Mouse (Mus musculus) limb, embryonic 12.5 days (tissue): Measurements from ENCODE around the gene St7. TPM values are rescaled to one million over a fixed set of nuclear protein-coding genes. Genes with fewer than 3 reads are reported as not detected.
A peak's percentile ranks its signal among the peaks of the same experiment; 100 is the strongest.
"Not testable (repeated sequence)": the region's sequence is repeated elsewhere in the genome, so short reads cannot be mapped to it uniquely, and the experiment has no call there.

Experiments used
- ATAC-seq: fragments of 200-750 bp; cut with Nextera tagmentation; 2 replicates; pipeline ENCODE4 v1.8.0; 2017; ENCODE audit warnings: low read depth, moderate TSS enrichment; ENCODE audit not compliant: insufficient number of reproducible peaks, insufficient read depth, low FRiP score, low TSS enrichment
- H3K27ac ChIP-seq: fragments of 300-500 bp; sonication (generic); 2 replicates; pipeline ENCODE4 v1.5.1; 2016; ENCODE audit warnings: mild to moderate bottlenecking, moderate library complexity
- H3K27me3 ChIP-seq: fragments of 300-500 bp; sonication (generic); 2 replicates; pipeline ENCODE4 v1.6.1; 2016; ENCODE audit warnings: mild to moderate bottlenecking, moderate library complexity
- H3K36me3 ChIP-seq: fragments of 300-500 bp; sonication (generic); 2 replicates; pipeline ENCODE4 v1.6.1; 2016; ENCODE audit warnings: mild to moderate bottlenecking, moderate library complexity
- H3K4me1 ChIP-seq: fragments of 300-500 bp; sonication (generic); replicated peaks from 2 replicates; pipeline ENCODE4 v1.6.1; 2016
- H3K4me2 ChIP-seq: fragments of 300-500 bp; sonication (generic); 2 replicates; pipeline ENCODE4 v1.6.1; 2016; ENCODE audit warnings: mild to moderate bottlenecking, moderate library complexity
- H3K4me3 ChIP-seq: fragments of 300-500 bp; sonication (generic); replicated peaks from 2 replicates; pipeline ENCODE4 v1.5.1; 2016; ENCODE audit warnings: mild to moderate bottlenecking
- H3K9ac ChIP-seq: fragments of 300-500 bp; sonication (generic); replicated peaks from 2 replicates; pipeline ENCODE4 v1.6.1; 2016; ENCODE audit warnings: mild to moderate bottlenecking, moderate library complexity
- H3K9me3 ChIP-seq: fragments of 300-500 bp; sonication (generic); 2 replicates; pipeline ENCODE4 v1.6.1; 2016; ENCODE audit warnings: mild to moderate bottlenecking, moderate library complexity
- WGBS: fragments of 180-500 bp; shearing (Covaris S2); methylation state at CpG from one replicate; pipeline ENCODE4 v1.1.7; 2016; 5-methylcytosine and 5-hydroxymethylcytosine counted together
- polyA plus RNA-seq: library from polyadenylated mRNA; unstranded; fragments of >200 nt; fragmentation: Nextera tagmentation; extraction: Ambion mirVana; gene quantifications from 2 replicates; pipeline ENCODE4 v1.2.1, GENCODE M21; 2016

The St7 gene
- polyA plus RNA-seq, 1 experiment from 2014 or later: 24.2 TPM

- Histone ChIP-seq H3K4me2 (no peak overlapping the region), H3K4me1 (no peaks in the 10 kb centered on the region; the same call in 1 of the 2 replicates), H3K9me3 (peaks cover 6% of the 10 kb centered on the region), H3K4me3 (no peak overlapping the region), H3K9ac (no peak overlapping the region), H3K27ac (no peak overlapping the region), H3K27me3 (no peaks in the 10 kb centered on the region), H3K36me3 (no peaks in the 10 kb centered on the region)
- WGBS: 81% methylated on average over 6 of the region's 6 CpGs
- ATAC-seq: no peak
Observed at GRCm38 (mm10) chr6:17680266-17680925, 12.3 kb upstream of the St7 start.

- Histone ChIP-seq H3K4me2 (no peak overlapping the region), H3K9me3 (peaks cover 6% of the 10 kb centered on the region), H3K9ac (no peak overlapping the region), H3K36me3 (no peaks in the 10 kb centered on the region), H3K27me3 (no peaks in the 10 kb centered on the region), H3K4me3 (no peak overlapping the region), H3K27ac (no peak overlapping the region), H3K4me1 (no peaks in the 10 kb centered on the region; the same call in 1 of the 2 replicates)
- 97% methylated on average over 8 of the region's 8 CpGs for WGBS
- no peak for ATAC-seq
Observed at GRCm38 (mm10) chr6:17681810-17682209, 10.9 kb upstream of the St7 start.

GRCm38 (mm10) chr6:17688676-17689075 is 4.1 kb upstream of the St7 start:
- H3K4me2 ChIP-seq: no peak overlapping the region
- no peak overlapping the region for H3K9ac ChIP-seq
- no peaks in the 10 kb centered on the region for H3K36me3 ChIP-seq
- ATAC-seq: no peak
- WGBS: 72% methylated on average over 5 of the region's 5 CpGs
- H3K4me3 ChIP-seq: no peak overlapping the region
- no peaks in the 10 kb centered on the region; the same call in 1 of the 2 replicates for H3K9me3 ChIP-seq
- H3K4me1 ChIP-seq: peaks cover 4% of the 10 kb centered on the region; the same call in 1 of the 2 replicates
- H3K27me3 ChIP-seq: no peaks in the 10 kb centered on the region
- no peak overlapping the region for H3K27ac ChIP-seq

GRCm38 (mm10) chr6:17693726-17694549 is 1.2 kb downstream of the St7 start:
- H3K27ac ChIP-seq: peak overlapping the region; percentile 96
- peak overlapping the region; percentile 72 for H3K4me2 ChIP-seq
- H3K27me3 ChIP-seq: no peaks in the 10 kb centered on the region
- peaks cover 9% of the 10 kb centered on the region; the same call in 1 of the 2 replicates for H3K4me1 ChIP-seq
- WGBS: under 1% methylated on average over 86 of the region's 97 CpGs
- peak overlapping the region; percentile 74 for H3K4me3 ChIP-seq
- ATAC-seq: peak; percentile 81
- H3K36me3 ChIP-seq: peaks cover 12% of the 10 kb centered on the region; the same call in 1 of the 2 replicates
- H3K9me3 ChIP-seq: no peaks in the 10 kb centered on the region
- peak overlapping the region; percentile 91 for H3K9ac ChIP-seq

GRCm38 (mm10) chr6:17694550-17694951 is 1.8 kb downstream of the St7 start:
- H3K36me3 ChIP-seq: peaks cover 12% of the 10 kb centered on the region; the same call in 1 of the 2 replicates
- ATAC-seq: peak; percentile 85
- peaks cover 9% of the 10 kb centered on the region; the same call in 1 of the 2 replicates for H3K4me1 ChIP-seq
- H3K9me3 ChIP-seq: no peaks in the 10 kb centered on the region
- no peaks in the 10 kb centered on the region for H3K27me3 ChIP-seq
- H3K4me2 ChIP-seq: peak overlapping the region; percentile 72
- WGBS: under 1% methylated on average over 36 of the region's 46 CpGs
- peak overlapping the region; percentile 74 for H3K4me3 ChIP-seq
- H3K27ac ChIP-seq: peak overlapping the region; percentile 96
- H3K9ac ChIP-seq: peak overlapping the region; percentile 91

GRCm38 (mm10) chr6:17696321-17696734 is 3.6 kb downstream of the St7 start:
- H3K4me2 ChIP-seq: no peak overlapping the region
- no peak for ATAC-seq

GRCm38 (mm10) chr6:17700936-17701612 is 8.3 kb downstream of the St7 start:
- H3K9ac ChIP-seq: no peak overlapping the region
- H3K9me3 ChIP-seq: no peaks in the 10 kb centered on the region
- H3K4me3 ChIP-seq: no peak overlapping the region
- ATAC-seq: no peak
- no peaks in the 10 kb centered on the region for H3K27me3 ChIP-seq
- H3K36me3 ChIP-seq: peaks cover 12% of the 10 kb centered on the region; the same call in 1 of the 2 replicates
- H3K27ac ChIP-seq: no peak overlapping the region
- WGBS: 65% methylated on average over 7 of the region's 7 CpGs
- H3K4me1 ChIP-seq: peaks cover 12% of the 10 kb centered on the region
- H3K4me2 ChIP-seq: no peak overlapping the region

More at GRCm38 (mm10) chr6:17696321-17696734, 3.6 kb downstream of the St7 start:
- no peaks in the 10 kb centered on the region for H3K9me3 ChIP-seq
- peaks cover 12% of the 10 kb centered on the region; the same call in 1 of the 2 replicates for H3K36me3 ChIP-seq
- H3K4me3 ChIP-seq: no peak overlapping the region
- H3K9ac ChIP-seq: no peak overlapping the region
- H3K27me3 ChIP-seq: no peaks in the 10 kb centered on the region
- no peak overlapping the region for H3K27ac ChIP-seq
- 63% methylated on average over 5 of the region's 5 CpGs for WGBS
- peaks cover 17% of the 10 kb centered on the region for H3K4me1 ChIP-seq

- not testable (repeated sequence) for H3K9ac ChIP-seq, H3K27me3 ChIP-seq, H3K27ac ChIP-seq, ATAC-seq, H3K4me3 ChIP-seq, H3K4me2 ChIP-seq, H3K9me3 ChIP-seq, H3K4me1 ChIP-seq, H3K36me3 ChIP-seq
- 94% methylated on average over 1 of the region's 1 CpGs for WGBS
Observed at GRCm38 (mm10) chr6:17704038-17704437, 11.3 kb downstream of the St7 start.

GRCm38 (mm10) chr6:17705973-17706372 is 13.2 kb downstream of the St7 start:
- WGBS: 95% methylated on average over 3 of the region's 3 CpGs
- no peaks in the 10 kb centered on the region for H3K9me3 ChIP-seq
- no peaks in the 10 kb centered on the region for H3K27me3 ChIP-seq
- H3K4me1 ChIP-seq: peaks cover 4% of the 10 kb centered on the region
- ATAC-seq: no peak
- no peak overlapping the region for H3K9ac ChIP-seq
- H3K27ac ChIP-seq: no peak overlapping the region
- no peaks in the 10 kb centered on the region for H3K36me3 ChIP-seq
- no peak overlapping the region for H3K4me2 ChIP-seq
- H3K4me3 ChIP-seq: no peak overlapping the region

- no peak overlapping the region for H3K4me2 ChIP-seq
- 92% methylated on average over 7 of the region's 7 CpGs for WGBS
- H3K4me3 ChIP-seq: no peak overlapping the region
- H3K36me3 ChIP-seq: no peaks in the 10 kb centered on the region
- H3K27ac ChIP-seq: no peak overlapping the region
- H3K9ac ChIP-seq: no peak overlapping the region
- no peaks in the 10 kb centered on the region for H3K27me3 ChIP-seq
- H3K9me3 ChIP-seq: no peaks in the 10 kb centered on the region
- H3K4me1 ChIP-seq: peaks cover 8% of the 10 kb centered on the region; the same call in 1 of the 2 replicates
- ATAC-seq: no peak
Observed at GRCm38 (mm10) chr6:17718978-17719377, 26.2 kb downstream of the St7 start.

- H3K27ac ChIP-seq: no peak overlapping the region
- H3K36me3 ChIP-seq: no peaks in the 10 kb centered on the region
- WGBS: 93% methylated on average over 5 of the region's 5 CpGs
- H3K4me2 ChIP-seq: no peak overlapping the region
- no peaks in the 10 kb centered on the region for H3K9me3 ChIP-seq
- no peak for ATAC-seq
- H3K9ac ChIP-seq: no peak overlapping the region
- no peak overlapping the region for H3K4me3 ChIP-seq
- no peaks in the 10 kb centered on the region for H3K27me3 ChIP-seq
- peaks cover 8% of the 10 kb centered on the region; the same call in 1 of the 2 replicates for H3K4me1 ChIP-seq
Observed at GRCm38 (mm10) chr6:17719423-17719822, 26.7 kb downstream of the St7 start.
